Mouse (Mus musculus): ENCODE results near the gene Chd4. TPM values are rescaled to one million over a fixed set of nuclear protein-coding genes. Genes with fewer than 3 reads are reported as not detected.
A peak's percentile ranks its signal among the peaks of the same experiment; 100 is the strongest.

The Chd4 gene
- total and polyA plus RNA-seq, 2 experiments, result 14.0 to 30.0 TPM

DNA sequence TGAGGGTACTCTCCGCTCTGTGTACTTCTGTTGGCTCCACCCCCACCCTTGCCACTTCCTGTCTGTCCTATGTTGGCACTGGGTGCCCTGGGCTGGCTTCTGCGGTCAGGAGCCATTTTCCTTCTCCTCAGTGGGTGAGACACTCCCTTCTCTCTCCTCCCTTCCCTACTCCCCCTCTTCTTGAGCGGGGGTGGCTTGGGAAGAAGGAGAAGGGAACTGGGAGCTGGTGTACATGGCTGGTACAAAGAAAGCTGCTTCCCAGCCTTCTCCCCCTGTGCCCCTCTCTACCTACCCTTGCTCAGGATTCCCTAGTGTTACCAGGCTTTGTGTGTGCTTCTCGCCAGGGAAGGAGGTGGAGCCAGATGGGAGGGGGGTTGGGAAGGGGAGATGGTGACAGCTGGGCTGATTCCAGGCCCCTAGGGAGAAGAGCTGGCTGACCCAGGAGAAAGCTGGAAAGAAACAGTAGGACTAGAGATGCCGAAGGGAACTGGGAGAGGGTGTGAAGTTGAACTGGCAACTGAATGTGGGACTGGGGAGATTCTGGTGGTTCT is 3.7 kb downstream of the Chd4 start:
- no peak overlapping the region for H3K9ac ChIP-seq (ENCODE audit: low read depth, low read length)
- no peak overlapping the region; the same call in 1 of the 2 replicates for H3K27ac ChIP-seq (replicated peaks; ENCODE audit: insufficient read depth, low read depth, low read length)
- DNase-seq (ENCODE audit: extremely low read depth, low read depth, low spot score), result no peak
- TF ChIP-seq POLR2A (IDR thresholded peaks at IDR 0.05; ENCODE audit: extremely low read depth, insufficient read depth, low read length) (no peak), CTCF (IDR thresholded peaks at IDR 0.05; ENCODE audit: low read depth, low read length) (no peak)
- peaks cover 15% of the 10 kb centered on the region; the same call in 1 of the 2 replicates for H3K79me2 ChIP-seq (ENCODE audit: control insufficient read depth, insufficient read depth, low read length)
- peaks cover 14% of the 10 kb centered on the region for H3K4me1 ChIP-seq (ENCODE audit: control insufficient read depth, insufficient read depth, low read length)
- 68% methylated on average over 5 of the region's 5 CpGs for WGBS
- H3K4me3 ChIP-seq (ENCODE audit: insufficient read depth, low read depth, low read length), result no peak overlapping the region
- H3K27me3 ChIP-seq (ENCODE audit: control insufficient read depth, insufficient read depth, low read length), result no peaks in the 10 kb centered on the region
- peaks cover 26% of the 10 kb centered on the region for H3K36me3 ChIP-seq (ENCODE audit: control insufficient read depth, insufficient read depth, low read length)

DNA sequence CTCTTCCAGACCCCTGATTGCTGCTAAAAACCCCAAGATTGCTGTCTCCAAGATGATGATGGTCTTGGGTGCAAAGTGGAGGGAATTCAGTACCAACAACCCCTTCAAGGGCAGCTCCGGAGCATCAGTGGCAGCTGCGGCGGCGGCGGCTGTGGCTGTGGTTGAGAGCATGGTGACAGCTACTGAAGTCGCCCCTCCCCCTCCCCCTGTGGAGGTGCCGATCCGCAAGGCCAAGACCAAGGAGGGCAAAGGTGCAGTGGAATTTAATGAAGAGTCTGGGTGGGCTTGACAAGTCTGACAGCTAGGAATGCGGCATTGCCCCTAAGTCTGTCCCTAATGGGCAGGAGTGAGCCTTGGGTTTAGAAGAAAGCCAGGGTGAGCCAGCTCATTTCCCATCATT is 5.7 kb downstream of the Chd4 start:
- H3K4me3 ChIP-seq (ENCODE audit: insufficient read depth, low read depth, low read length), result no peak overlapping the region
- H3K9ac ChIP-seq (ENCODE audit: low read depth, low read length), result no peak overlapping the region
- TF ChIP-seq CTCF (IDR thresholded peaks at IDR 0.05; ENCODE audit: low read depth, low read length) (no peak), POLR2A (IDR thresholded peaks at IDR 0.05; ENCODE audit: extremely low read depth, insufficient read depth, low read length) (no peak)
- peaks cover 14% of the 10 kb centered on the region; the same call in 1 of the 2 replicates for H3K79me2 ChIP-seq (ENCODE audit: control insufficient read depth, insufficient read depth, low read length)
- no peak for DNase-seq (ENCODE audit: extremely low read depth, low read depth, low spot score)
- peaks cover 40% of the 10 kb centered on the region for H3K36me3 ChIP-seq (ENCODE audit: control insufficient read depth, insufficient read depth, low read length)
- H3K27ac ChIP-seq (replicated peaks; ENCODE audit: insufficient read depth, low read depth, low read length), result no peak overlapping the region
- H3K27me3 ChIP-seq (ENCODE audit: control insufficient read depth, insufficient read depth, low read length), result no peaks in the 10 kb centered on the region
- peaks cover 14% of the 10 kb centered on the region for H3K4me1 ChIP-seq (ENCODE audit: control insufficient read depth, insufficient read depth, low read length)
- WGBS, result 93% methylated on average over 9 of the region's 9 CpGs

DNA sequence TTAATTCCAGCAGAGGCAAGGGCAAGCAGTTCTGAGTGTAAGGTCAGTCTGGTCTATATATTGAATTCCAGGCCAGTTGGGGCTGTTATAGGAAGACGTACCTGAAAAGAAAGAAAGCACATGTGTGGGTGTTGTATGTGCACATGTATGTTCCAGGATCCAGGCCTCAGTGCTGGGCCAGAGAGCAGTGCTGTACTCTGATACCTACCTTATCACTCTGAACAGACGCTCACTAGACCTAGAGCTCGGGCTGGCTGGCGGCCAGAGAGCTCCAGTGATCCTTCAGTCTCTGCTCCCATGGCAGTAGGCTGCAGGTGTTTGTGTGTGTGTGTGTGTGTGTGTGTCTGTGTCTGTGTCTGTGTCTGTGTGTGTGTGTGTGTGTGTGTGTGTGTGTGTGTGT is 8.4 kb downstream of the Chd4 start:
- Histone ChIP-seq H3K27me3 (ENCODE audit: control insufficient read depth, insufficient read depth, low read length) (no peaks in the 10 kb centered on the region), H3K4me3 (ENCODE audit: insufficient read depth, low read depth, low read length) (no peak overlapping the region), H3K27ac (replicated peaks; ENCODE audit: insufficient read depth, low read depth, low read length) (no peak overlapping the region), H3K9ac (ENCODE audit: low read depth, low read length) (no peak overlapping the region), H3K4me1 (ENCODE audit: control insufficient read depth, insufficient read depth, low read length) (no peaks in the 10 kb centered on the region; the same call in 1 of the 2 replicates), H3K36me3 (ENCODE audit: control insufficient read depth, insufficient read depth, low read length) (peaks cover 67% of the 10 kb centered on the region), H3K79me2 (ENCODE audit: control insufficient read depth, insufficient read depth, low read length) (peaks cover 4% of the 10 kb centered on the region; the same call in 1 of the 2 replicates)
- 82% methylated on average over 4 of the region's 4 CpGs for WGBS
- no peak for TF ChIP-seq POLR2A (IDR thresholded peaks at IDR 0.05; ENCODE audit: extremely low read depth, insufficient read depth, low read length)
- TF ChIP-seq CTCF (IDR thresholded peaks at IDR 0.05; ENCODE audit: low read depth, low read length), result no peak
- no peak for DNase-seq (ENCODE audit: extremely low read depth, low read depth, low spot score)

DNA sequence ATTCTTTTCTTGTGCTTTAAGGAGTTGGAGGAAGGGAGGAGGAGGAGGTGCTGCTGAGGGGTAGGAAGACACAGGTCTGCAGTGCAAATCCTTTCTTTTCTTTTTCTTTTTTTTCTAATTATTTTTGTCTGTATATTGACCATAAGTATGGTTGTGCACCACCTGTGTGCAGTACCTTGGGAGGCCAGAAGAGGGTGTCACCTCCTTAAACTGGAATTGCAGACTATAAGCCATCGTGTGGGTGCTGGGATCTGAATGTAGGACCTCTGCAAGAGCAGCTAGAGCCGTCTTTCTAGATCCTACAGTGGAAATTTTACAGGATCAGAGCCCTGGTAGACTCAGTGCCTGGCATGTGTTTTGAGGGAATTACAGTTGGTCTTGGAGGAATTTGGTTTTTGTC is 11.9 kb downstream of the Chd4 start:
- TF ChIP-seq CTCF (IDR thresholded peaks at IDR 0.05; ENCODE audit: low read depth, low read length), result peak; percentile 28; the same call in 1 of the 2 replicates
- TF ChIP-seq POLR2A (IDR thresholded peaks at IDR 0.05; ENCODE audit: extremely low read depth, insufficient read depth, low read length), result no peak
- DNase-seq (ENCODE audit: extremely low read depth, low read depth, low spot score), result no peak
- Histone ChIP-seq H3K27ac (replicated peaks; ENCODE audit: insufficient read depth, low read depth, low read length) (no peak overlapping the region), H3K4me3 (ENCODE audit: insufficient read depth, low read depth, low read length) (no peak overlapping the region), H3K27me3 (ENCODE audit: control insufficient read depth, insufficient read depth, low read length) (no peaks in the 10 kb centered on the region), H3K36me3 (ENCODE audit: control insufficient read depth, insufficient read depth, low read length) (peaks cover 83% of the 10 kb centered on the region), H3K79me2 (ENCODE audit: control insufficient read depth, insufficient read depth, low read length) (no peaks in the 10 kb centered on the region), H3K9ac (ENCODE audit: low read depth, low read length) (no peak overlapping the region), H3K4me1 (ENCODE audit: control insufficient read depth, insufficient read depth, low read length) (no peaks in the 10 kb centered on the region)
- WGBS, result 97% methylated on average over 2 of the region's 2 CpGs

DNA sequence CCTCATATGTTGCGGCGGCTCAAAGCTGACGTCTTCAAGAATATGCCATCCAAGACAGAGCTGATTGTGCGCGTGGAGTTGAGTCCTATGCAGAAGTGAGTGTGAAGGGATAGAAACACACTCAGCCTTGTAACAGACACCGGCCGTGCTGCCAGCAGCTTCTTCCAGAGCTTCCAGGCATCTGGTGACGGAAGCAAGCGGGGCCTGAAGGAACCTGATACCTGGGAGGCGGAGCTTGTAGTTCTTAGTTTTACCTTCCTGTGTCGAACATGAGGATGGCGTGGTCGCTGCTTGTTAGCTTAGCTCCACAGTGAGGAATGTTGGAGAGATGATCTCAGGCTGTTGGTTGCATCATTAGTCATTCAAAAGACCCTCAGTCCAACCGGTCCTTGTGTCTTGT is 13.6 kb downstream of the Chd4 start:
- no peak overlapping the region for H3K4me3 ChIP-seq (ENCODE audit: insufficient read depth, low read depth, low read length)
- H3K36me3 ChIP-seq (ENCODE audit: control insufficient read depth, insufficient read depth, low read length), result peaks cover 92% of the 10 kb centered on the region
- H3K4me1 ChIP-seq (ENCODE audit: control insufficient read depth, insufficient read depth, low read length), result no peaks in the 10 kb centered on the region
- no peak for TF ChIP-seq CTCF (IDR thresholded peaks at IDR 0.05; ENCODE audit: low read depth, low read length)
- TF ChIP-seq POLR2A (IDR thresholded peaks at IDR 0.05; ENCODE audit: extremely low read depth, insufficient read depth, low read length), result no peak
- no peak overlapping the region for H3K9ac ChIP-seq (ENCODE audit: low read depth, low read length)
- WGBS, result 94% methylated on average over 14 of the region's 14 CpGs
- no peaks in the 10 kb centered on the region for H3K27me3 ChIP-seq (ENCODE audit: control insufficient read depth, insufficient read depth, low read length)
- H3K79me2 ChIP-seq (ENCODE audit: control insufficient read depth, insufficient read depth, low read length), result no peaks in the 10 kb centered on the region
- H3K27ac ChIP-seq (replicated peaks; ENCODE audit: insufficient read depth, low read depth, low read length), result no peak overlapping the region
- no peak for DNase-seq (ENCODE audit: extremely low read depth, low read depth, low spot score)

DNA sequence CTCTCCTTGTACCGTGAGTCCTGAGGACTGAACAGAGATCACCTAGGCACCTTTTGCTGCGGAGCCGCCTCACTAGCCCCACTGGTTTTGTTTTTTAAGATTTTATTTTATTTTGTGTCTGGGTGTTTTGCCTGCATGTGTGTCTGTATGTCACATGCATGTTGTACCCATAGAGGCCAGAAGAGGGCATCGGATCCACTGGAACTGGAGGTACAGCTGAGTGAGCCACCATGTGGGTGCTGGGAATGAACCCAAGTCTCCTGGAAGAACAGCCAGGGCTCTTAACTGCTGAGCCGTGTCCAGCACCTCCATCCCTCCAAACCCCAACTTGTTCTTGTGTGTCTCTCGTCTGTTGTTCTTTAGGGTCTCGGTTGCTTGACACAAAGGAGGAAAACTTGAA is 15.1 kb downstream of the Chd4 start:
- TF ChIP-seq POLR2A (IDR thresholded peaks at IDR 0.05; ENCODE audit: extremely low read depth, insufficient read depth, low read length) (no peak), CTCF (IDR thresholded peaks at IDR 0.05; ENCODE audit: low read depth, low read length) (peak; percentile 57; the same call in 1 of the 2 replicates)
- 90% methylated on average over 7 of the region's 7 CpGs for WGBS
- peak; percentile 49 for DNase-seq (ENCODE audit: extremely low read depth, low read depth, low spot score)
- H3K36me3 ChIP-seq (ENCODE audit: control insufficient read depth, insufficient read depth, low read length), result peaks cover 93% of the 10 kb centered on the region
- H3K9ac ChIP-seq (ENCODE audit: low read depth, low read length), result no peak overlapping the region
- H3K79me2 ChIP-seq (ENCODE audit: control insufficient read depth, insufficient read depth, low read length), result no peaks in the 10 kb centered on the region
- H3K27ac ChIP-seq (replicated peaks; ENCODE audit: insufficient read depth, low read depth, low read length), result no peak overlapping the region
- H3K27me3 ChIP-seq (ENCODE audit: control insufficient read depth, insufficient read depth, low read length), result no peaks in the 10 kb centered on the region
- H3K4me1 ChIP-seq (ENCODE audit: control insufficient read depth, insufficient read depth, low read length), result no peaks in the 10 kb centered on the region
- no peak overlapping the region for H3K4me3 ChIP-seq (ENCODE audit: insufficient read depth, low read depth, low read length)
